Mouse (Mus musculus): ENCODE data around the gene Tbc1d30.

DNA sequence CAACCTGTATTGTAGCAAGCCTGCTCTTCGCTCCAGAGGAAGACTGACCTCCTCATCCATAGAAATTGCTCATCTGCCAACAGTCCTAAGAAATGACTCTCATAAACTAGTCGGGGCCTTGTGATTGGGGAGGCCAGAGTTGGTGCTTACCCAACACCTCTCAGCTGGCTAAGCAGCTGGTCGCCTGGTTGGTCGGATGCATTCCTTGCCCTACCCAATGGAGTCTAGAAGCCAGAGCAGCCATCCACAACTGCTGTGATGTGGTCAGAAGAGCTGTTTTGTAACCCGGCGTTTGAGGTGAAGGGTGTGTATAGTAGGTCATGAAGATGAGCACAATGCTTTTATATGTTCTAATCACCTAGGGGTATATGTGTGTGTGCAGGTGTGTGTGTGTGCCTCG is 47.5 kb upstream of the Tbc1d30 start:
- TF ChIP-seq CTCF (IDR thresholded peaks at IDR 0.05; ENCODE audit: low read depth) (no peak), EP300 (optimal IDR thresholded peaks at IDR 0.05) (no peak)
